Mouse (Mus musculus): ENCODE results near the gene Txndc17.

GRCm38 (mm10) chr11:72228513-72228912 lies 21.2 kb downstream of the Txndc17 start:
- TF ChIP-seq CTCF (IDR thresholded peaks at IDR 0.05; ENCODE audit: borderline replicate concordance, insufficient read depth, low read depth, low read length) (no peak), POLR2A (IDR thresholded peaks at IDR 0.05; ENCODE audit: borderline replicate concordance, insufficient read depth, low read length) (no peak)

Measured in cerebellum, adult 2 months (tissue).